Mouse (Mus musculus): ENCODE data around the gene Clybl. TPM values are rescaled to one million over a fixed set of nuclear protein-coding genes. Genes with fewer than 3 reads are reported as not detected.

Gene Clybl
- polyA plus RNA-seq, 1 experiment from 2014 or later: 28.8 TPM

DNA sequence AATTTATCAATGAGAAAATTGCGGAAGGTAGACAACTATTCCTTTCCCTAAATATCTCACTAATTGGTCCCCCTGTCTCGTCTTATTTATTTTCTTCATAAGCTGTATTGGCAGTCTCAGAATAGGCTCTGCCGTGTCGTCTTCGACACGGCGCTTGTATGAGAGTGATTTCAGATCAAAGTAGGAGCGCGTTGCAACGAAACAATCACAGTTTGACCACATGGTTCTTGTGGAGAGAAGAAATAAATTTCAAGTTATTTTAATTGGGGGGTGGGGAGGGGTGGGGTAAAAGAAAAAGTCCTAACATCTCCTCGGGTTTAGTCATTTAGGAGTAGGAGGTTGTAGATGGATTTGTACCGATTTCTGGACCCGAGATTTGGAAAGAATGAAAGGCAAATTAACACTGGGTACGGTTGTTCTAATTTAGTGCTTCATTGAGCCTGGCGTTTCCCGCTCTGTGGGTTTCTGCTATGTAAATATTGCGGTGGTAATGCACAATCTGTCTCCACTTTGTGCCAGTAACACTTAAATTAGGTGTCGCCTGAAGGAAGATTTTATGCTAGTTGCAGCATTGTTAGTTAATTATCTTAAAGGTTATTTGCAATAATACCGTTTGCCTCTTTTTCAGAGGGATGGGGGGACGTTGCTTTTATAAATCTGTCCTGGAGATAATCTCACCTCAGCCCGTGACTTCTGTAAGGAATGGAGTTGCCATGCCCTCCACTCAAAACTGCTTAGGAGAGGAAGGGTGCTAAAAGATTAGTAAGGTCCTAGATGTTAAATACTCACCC lies 203.1 kb downstream of the Clybl start:
- H3K4me2 ChIP-seq (replicated peaks; ENCODE audit: low read depth): no peak overlapping the region
- TF ChIP-seq EP300 (optimal IDR thresholded peaks at IDR 0.05) (no peak), CTCF (IDR thresholded peaks at IDR 0.05; ENCODE audit: low read depth) (no peak)
- no peak overlapping the region for H3K4me3 ChIP-seq (ENCODE audit: low read depth, low read length)
- WGBS: 70% methylated on average over 21 of the region's 21 CpGs
- peak; percentile 5 for DNase-seq (ENCODE audit: low spot score)
- ATAC-seq (ENCODE audit: low FRiP score, low TSS enrichment): no peak
- no peaks in the 10 kb centered on the region for H3K4me1 ChIP-seq (replicated peaks; ENCODE audit: control insufficient read depth, insufficient read depth)
- no peak overlapping the region for H3K27ac ChIP-seq (replicated peaks)
- no peaks in the 10 kb centered on the region for H3K27me3 ChIP-seq (ENCODE audit: control insufficient read depth, insufficient read depth, low read length)
- no peak overlapping the region for H3K9ac ChIP-seq (ENCODE audit: low read length)
- H3K36me3 ChIP-seq (ENCODE audit: control insufficient read depth, insufficient read depth, low read length): no peaks in the 10 kb centered on the region
- H3K9me3 ChIP-seq (ENCODE audit: control insufficient read depth, low read length): no peaks in the 10 kb centered on the region

DNA sequence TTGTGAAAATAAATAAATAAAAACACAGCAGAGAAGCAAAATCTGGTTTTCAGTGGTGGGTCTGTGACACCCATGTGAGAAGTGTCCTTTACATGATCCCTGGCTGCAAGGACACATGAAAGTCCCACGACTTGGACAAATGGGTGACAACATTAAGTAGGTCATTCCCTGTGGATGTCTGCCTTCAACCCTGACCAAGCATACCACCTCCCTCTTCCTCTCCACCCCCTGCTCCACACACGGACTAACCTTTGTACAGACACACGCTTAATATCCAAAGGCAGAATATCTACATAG lies 203.7 kb downstream of the Clybl start:
- ATAC-seq (ENCODE audit: low FRiP score, low TSS enrichment): no peak
- 83% methylated on average over 3 of the region's 3 CpGs for WGBS
- Histone ChIP-seq H3K27ac (replicated peaks) (no peak overlapping the region), H3K4me1 (replicated peaks; ENCODE audit: control insufficient read depth, insufficient read depth) (no peaks in the 10 kb centered on the region), H3K4me2 (replicated peaks; ENCODE audit: low read depth) (no peak overlapping the region), H3K36me3 (ENCODE audit: control insufficient read depth, insufficient read depth, low read length) (no peaks in the 10 kb centered on the region), H3K9me3 (ENCODE audit: control insufficient read depth, low read length) (no peaks in the 10 kb centered on the region), H3K27me3 (ENCODE audit: control insufficient read depth, insufficient read depth, low read length) (no peaks in the 10 kb centered on the region), H3K4me3 (ENCODE audit: low read depth, low read length) (no peak overlapping the region), H3K9ac (ENCODE audit: low read length) (no peak overlapping the region)
- TF ChIP-seq EP300 (optimal IDR thresholded peaks at IDR 0.05) (no peak), CTCF (IDR thresholded peaks at IDR 0.05; ENCODE audit: low read depth) (no peak)
- no peak for DNase-seq (ENCODE audit: low spot score)

DNA sequence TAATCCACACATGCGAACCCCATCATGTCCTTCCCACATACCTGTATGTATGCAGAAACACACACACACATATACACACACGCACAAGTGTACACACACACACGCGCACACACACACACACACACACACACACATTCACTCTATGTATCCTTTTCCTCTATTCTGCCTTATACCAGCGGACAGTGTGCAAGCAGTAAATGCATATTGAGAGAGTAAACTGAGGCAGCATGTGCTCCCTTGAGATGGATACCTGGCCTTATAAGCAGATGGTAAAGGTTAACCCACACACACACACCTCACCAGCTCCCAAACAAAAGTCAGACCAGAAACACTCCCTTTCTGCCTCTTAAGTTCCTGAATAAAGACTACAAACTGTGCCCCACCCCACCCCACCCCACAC lies 204.3 kb downstream of the Clybl start:
- no peaks in the 10 kb centered on the region for H3K9me3 ChIP-seq (ENCODE audit: control insufficient read depth, low read length)
- H3K36me3 ChIP-seq (ENCODE audit: control insufficient read depth, insufficient read depth, low read length): no peaks in the 10 kb centered on the region
- H3K27me3 ChIP-seq (ENCODE audit: control insufficient read depth, insufficient read depth, low read length): no peaks in the 10 kb centered on the region
- DNase-seq (ENCODE audit: low spot score) (no peak), ATAC-seq (ENCODE audit: low FRiP score, low TSS enrichment) (no peak)
- H3K9ac ChIP-seq (ENCODE audit: low read length): no peak overlapping the region
- no peaks in the 10 kb centered on the region for H3K4me1 ChIP-seq (replicated peaks; ENCODE audit: control insufficient read depth, insufficient read depth)
- no peak for TF ChIP-seq CTCF (IDR thresholded peaks at IDR 0.05; ENCODE audit: low read depth)
- TF ChIP-seq EP300 (optimal IDR thresholded peaks at IDR 0.05): no peak
- H3K4me2 ChIP-seq (replicated peaks; ENCODE audit: low read depth): no peak overlapping the region
- no peak overlapping the region for H3K27ac ChIP-seq (replicated peaks)
- H3K4me3 ChIP-seq (ENCODE audit: low read depth, low read length): no peak overlapping the region
- 93% methylated on average over 5 of the region's 5 CpGs for WGBS

DNA sequence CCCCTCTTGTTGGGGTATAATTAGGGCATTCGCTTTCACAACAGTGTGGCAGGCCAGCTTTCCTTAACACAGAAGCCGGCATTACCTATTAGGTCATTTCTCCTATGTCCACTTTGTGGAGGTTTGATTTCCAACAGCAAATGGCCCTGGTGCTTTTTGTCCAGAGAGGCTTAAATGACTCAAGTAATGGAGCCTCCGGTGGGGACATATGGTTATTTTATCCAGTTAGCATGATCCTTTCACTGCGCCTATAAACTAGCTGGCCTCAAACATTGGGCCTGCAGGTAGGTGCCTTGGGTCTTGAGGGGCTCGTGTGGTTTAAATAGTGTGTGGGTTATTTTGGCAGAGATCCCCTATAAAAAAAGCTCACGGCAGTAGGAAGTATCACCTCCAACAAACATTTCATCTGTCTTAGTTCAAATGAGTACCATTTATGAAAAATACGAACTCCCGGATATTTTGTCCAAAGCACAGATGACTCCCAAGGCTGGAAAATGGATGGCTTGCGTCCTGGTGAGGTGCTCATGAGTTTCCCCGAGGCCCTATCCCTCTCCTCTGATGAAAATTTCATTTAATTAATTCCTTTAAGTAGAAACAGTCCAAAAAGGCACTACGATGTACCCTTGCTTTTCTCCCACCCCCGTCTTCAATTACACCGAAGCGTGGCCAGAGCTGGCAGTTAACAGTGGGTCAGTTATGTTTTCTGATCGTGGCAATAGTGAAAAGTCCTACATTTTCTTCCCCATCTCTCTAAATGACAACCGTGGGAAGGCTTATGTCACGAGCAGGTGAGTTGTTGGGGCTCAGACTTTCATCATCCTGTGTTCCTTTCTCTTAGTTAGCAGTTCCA lies 205.0 kb downstream of the Clybl start:
- no peaks in the 10 kb centered on the region for H3K9me3 ChIP-seq (ENCODE audit: control insufficient read depth, low read length)
- TF ChIP-seq CTCF (IDR thresholded peaks at IDR 0.05; ENCODE audit: low read depth) (no peak), EP300 (optimal IDR thresholded peaks at IDR 0.05) (no peak)
- no peak overlapping the region for H3K4me3 ChIP-seq (ENCODE audit: low read depth, low read length)
- H3K9ac ChIP-seq (ENCODE audit: low read length): no peak overlapping the region
- ATAC-seq (ENCODE audit: low FRiP score, low TSS enrichment) (no peak), DNase-seq (ENCODE audit: low spot score) (no peak)
- H3K4me2 ChIP-seq (replicated peaks; ENCODE audit: low read depth): no peak overlapping the region
- H3K36me3 ChIP-seq (ENCODE audit: control insufficient read depth, insufficient read depth, low read length): no peaks in the 10 kb centered on the region
- no peaks in the 10 kb centered on the region for H3K27me3 ChIP-seq (ENCODE audit: control insufficient read depth, insufficient read depth, low read length)
- 92% methylated on average over 17 of the region's 17 CpGs for WGBS
- H3K4me1 ChIP-seq (replicated peaks; ENCODE audit: control insufficient read depth, insufficient read depth): no peaks in the 10 kb centered on the region
- H3K27ac ChIP-seq (replicated peaks): no peak overlapping the region

DNA sequence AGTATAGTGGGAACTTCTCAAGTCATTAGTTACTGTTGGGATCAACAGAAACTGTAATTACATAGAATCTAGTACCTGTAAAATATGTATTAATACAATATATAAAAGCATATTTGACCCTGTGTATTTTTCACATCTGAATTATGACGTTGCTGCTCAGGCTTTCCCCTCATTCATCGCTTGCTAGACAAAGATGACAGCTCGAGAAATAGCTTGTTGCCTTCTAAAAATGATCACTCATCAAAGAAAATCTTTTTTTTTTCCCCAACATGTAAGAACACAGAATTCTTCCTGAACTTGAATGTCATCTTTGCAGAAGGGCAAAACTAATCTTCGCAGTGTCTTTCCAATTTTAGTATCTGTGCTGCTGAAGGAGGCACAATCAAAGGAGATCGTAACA lies 206.3 kb downstream of the Clybl start:
- H3K36me3 ChIP-seq (ENCODE audit: control insufficient read depth, insufficient read depth, low read length): no peaks in the 10 kb centered on the region
- H3K9me3 ChIP-seq (ENCODE audit: control insufficient read depth, low read length): no peaks in the 10 kb centered on the region
- no peak overlapping the region for H3K4me3 ChIP-seq (ENCODE audit: low read depth, low read length)
- no peak overlapping the region for H3K27ac ChIP-seq (replicated peaks)
- ATAC-seq (ENCODE audit: low FRiP score, low TSS enrichment) (no peak), DNase-seq (ENCODE audit: low spot score) (no peak)
- no peaks in the 10 kb centered on the region for H3K4me1 ChIP-seq (replicated peaks; ENCODE audit: control insufficient read depth, insufficient read depth)
- no peaks in the 10 kb centered on the region for H3K27me3 ChIP-seq (ENCODE audit: control insufficient read depth, insufficient read depth, low read length)
- 74% methylated on average over 5 of the region's 5 CpGs for WGBS
- no peak for TF ChIP-seq CTCF (IDR thresholded peaks at IDR 0.05; ENCODE audit: low read depth)
- no peak for TF ChIP-seq EP300 (optimal IDR thresholded peaks at IDR 0.05)
- H3K4me2 ChIP-seq (replicated peaks; ENCODE audit: low read depth): no peak overlapping the region
- no peak overlapping the region for H3K9ac ChIP-seq (ENCODE audit: low read length)

Data from stomach, postnatal 0 days (tissue).